Mouse (Mus musculus) kidney, postnatal 4 days (tissue): ENCODE data around the gene Arl5b.

Source experiments
- DNase-seq, 2 experiments: peaks; one replicate each; pipeline ENCODE4 v3.0.0; 2021; ENCODE audit warnings: mixed read lengths in 2 of 2

The Arl5b gene

DNA sequence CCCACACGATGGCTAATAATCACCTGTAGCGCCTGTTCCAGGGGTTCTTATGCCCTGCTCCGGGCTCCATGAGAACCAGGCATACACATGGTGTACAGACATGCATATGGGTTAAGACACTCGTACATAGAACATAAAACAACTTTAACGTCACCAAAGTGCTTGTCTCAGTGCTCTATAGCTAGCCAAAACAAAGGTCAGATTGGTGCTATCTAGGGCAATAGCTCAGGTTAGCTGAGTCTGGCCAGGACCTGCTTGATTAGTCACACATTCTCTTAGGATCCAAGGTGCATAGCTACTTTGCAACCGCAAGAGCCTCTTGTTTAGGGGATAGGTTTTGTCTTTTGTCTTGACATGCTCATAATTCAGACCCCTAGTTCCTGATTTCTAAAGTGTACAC, 63.5 kb downstream of the Arl5b start:
- DNase-seq: no peak

DNA sequence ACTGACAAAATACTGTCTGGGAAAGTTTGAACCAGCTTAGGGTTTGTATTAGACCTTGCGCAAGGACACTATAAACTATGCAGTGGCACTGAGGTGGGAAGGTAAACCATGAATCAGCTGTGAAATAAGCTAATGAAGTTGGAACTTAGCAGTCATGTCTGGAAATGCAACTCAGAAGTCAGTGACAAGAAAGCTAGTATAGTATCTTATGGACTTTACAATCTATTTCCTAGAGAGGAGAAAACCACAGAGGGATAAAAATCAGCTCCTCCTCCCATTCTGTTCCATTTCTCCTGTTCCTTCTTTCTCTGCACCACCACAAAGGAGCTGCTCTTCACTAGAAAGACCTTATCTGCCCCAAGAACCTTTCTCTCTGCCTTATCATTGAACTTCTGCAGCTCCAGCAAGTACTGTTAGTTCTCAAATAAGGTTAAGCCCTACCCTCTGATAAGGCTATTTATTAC, 72.1 kb downstream of the Arl5b start:
- no peak for DNase-seq
